Mouse (Mus musculus) heart, postnatal 36 days (tissue): Measurements from ENCODE around the gene Saa4. TPM values are rescaled to one million over a fixed set of nuclear protein-coding genes. Genes with fewer than 3 reads are reported as not detected.
"Not testable (repeated sequence)": the region's sequence is repeated elsewhere in the genome, so short reads cannot be mapped to it uniquely, and the experiment has no call there.

Experiments used
- DNase-seq, 2 experiments: peaks; one replicate each; pipeline ENCODE4 v3.0.0; 2021 to 2022
- intact Hi-C: fragments of 180-260 bp; cut with DNase I; formaldehyde crosslinking; loops from one replicate; pipeline ENCODE4 v1.15.1; 2025
- total RNA-seq, 2 experiments: library from RNA; stranded (reverse); gene quantifications; 2 replicates each; pipeline ENCODE4 v1.2.3; 2021

Saa4 gene
- not detected for total RNA-seq

- no peak for DNase-seq
- intact Hi-C loops, result no loop called here
Measured at GRCm38 (mm10) chr7:46732458-46732857, at the start of gene Saa4. Saa4 (minus strand) TSS chr7:46732603.

GRCm38 (mm10) chr7:46770706-46771105 lies 38.3 kb upstream of the Saa4 start:
- intact Hi-C loops, result no loop called here

DNA sequence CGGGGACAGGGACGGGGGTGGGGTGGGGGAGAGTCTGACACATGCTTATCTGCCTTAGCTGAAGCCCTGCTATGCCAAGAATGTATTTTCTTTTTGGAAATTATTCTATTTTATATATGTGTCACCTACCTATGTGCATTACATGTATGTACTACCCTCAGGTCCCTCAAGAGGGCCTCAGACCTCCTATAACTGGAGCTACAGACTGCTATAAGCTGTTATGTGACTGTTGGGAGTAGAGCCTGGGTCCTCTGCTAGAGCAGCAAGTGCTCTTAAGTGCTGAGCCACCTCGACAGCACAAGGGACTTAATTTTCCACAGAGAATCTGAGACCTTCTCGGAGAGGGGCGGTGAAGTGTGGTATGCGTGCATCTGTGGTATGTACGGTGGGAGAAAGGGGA lies 36.0 kb upstream of the Saa4 start:
- intact Hi-C loops, result no loop called here
- DNase-seq, result no peak

More at GRCm38 (mm10) chr7:46770706-46771105, 38.3 kb upstream of the Saa4 start:
- peak; percentile 34 to 62 for DNase-seq

GRCm38 (mm10) chr7:46767371-46767770 lies 35.0 kb upstream of the Saa4 start:
- intact Hi-C loops, result no loop called here

GRCm38 (mm10) chr7:46764672-46765071 lies 32.3 kb upstream of the Saa4 start:
- intact Hi-C loops, result no loop called here
- DNase-seq, result no peak

More at GRCm38 (mm10) chr7:46767371-46767770, 35.0 kb upstream of the Saa4 start:
- no peak for DNase-seq

DNA sequence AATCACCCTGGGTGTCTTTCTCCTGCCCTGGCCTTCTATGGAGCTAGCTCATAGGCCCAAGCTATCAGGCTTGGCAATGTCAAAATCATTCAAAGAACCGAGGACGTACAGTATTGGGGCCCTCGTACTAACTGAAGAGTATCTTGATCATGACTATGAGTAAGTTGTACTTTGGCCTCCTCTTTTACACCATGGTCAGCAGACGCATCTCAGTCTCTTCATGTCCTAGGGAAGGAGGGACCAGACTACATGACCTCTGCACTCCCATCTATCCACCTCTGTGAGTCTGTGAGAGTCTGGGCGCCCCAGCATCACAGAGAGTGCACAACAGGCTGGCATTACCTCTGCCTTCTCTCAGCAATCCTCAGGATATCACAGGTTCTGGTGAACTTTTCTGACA lies 30.2 kb upstream of the Saa4 start:
- intact Hi-C loops, result no loop called here
- no peak for DNase-seq

GRCm38 (mm10) chr7:46761049-46761795 lies 28.8 kb upstream of the Saa4 start:
- no peak for DNase-seq
- intact Hi-C loops, result no loop called here

DNA sequence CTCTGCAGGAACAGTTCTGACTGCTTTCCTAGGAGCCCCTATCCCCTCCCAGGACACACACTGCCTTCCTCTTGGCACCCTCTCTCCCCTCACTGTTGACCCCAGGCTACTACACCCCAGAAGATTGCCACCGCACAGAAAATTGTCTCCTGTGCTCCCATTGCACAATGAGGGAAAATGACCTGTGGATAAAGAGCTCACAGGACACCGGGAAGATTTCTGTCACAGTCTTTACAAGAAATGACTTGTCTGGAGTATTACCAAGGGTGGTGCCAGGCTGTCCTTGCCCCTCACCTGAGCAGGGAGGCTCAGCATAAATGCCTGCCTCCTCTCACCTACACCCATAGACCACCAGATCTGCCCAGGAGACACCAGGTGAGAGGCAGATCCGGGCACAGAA lies 19.1 kb upstream of the Saa4 start, which contains the start of gene Saa2:
Saa2 (plus strand) TSS at position 301 of the 400 bp plus-strand sequence.
- DNase-seq, result no peak
- intact Hi-C loops, result no loop called here

DNA sequence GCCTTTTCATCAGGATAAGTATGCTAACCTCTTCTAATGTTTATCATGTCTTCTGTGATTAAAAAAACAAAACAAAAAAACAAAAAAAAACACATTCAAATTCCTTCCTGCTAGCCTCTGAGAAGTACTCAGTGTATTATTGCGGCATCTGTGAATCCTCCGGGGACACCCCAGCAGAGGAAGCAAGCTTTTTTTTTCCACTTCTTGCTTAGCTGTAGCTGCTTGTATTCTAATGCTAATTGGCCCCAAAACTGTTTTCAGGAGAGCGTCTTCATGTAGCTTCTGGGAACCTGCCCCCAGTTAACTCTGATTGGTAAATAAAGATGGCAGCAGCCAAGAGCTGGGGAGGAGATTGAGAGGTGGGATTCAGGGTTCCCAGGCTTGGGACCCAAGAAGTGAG lies 16.1 kb upstream of the Saa4 start:
- intact Hi-C loops, result no loop called here
- no peak for DNase-seq

DNA sequence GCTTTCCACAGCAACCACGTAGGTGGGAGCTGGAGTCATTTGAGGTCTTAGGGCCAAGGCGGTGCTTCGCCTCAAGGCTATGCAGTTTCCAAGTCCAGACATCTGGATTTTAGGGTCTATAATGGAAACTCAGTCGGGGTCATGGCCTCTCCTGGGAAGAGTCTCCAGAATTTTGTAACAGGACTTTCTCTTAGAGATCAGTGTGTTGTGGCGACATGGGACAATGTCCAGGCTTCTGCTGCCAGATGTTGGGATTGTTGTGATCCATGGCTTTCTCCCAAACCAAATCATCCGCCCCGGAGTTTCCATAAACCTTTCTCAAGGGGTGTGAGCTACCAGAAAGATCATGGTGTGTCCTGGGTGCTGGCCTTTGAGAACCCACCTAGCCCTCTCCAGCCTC lies 14.0 kb upstream of the Saa4 start:
- DNase-seq, result peak; percentile 22 to 34
- intact Hi-C loops, result no loop called here

DNA sequence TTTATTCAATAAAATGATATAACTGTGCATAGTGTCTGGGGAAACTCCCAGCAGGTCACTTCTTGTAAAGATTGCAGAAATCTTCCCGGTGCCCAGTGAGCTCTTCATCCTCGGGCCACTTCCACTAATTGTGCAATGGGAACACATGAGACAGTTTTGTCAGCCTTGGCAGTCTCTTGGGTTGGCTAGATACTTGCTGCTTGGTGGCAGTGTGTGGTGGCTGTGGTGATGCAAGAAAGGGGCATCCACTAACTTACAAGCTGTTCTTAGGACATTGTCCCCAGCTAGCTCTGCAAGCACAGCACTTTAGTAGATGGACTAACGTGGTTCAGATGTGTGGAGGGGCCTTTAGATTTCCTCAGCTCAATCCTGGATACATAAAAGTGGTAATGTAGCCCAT lies 13.4 kb upstream of the Saa4 start:
- intact Hi-C loops, result no loop called here
- DNase-seq, result no peak

DNA sequence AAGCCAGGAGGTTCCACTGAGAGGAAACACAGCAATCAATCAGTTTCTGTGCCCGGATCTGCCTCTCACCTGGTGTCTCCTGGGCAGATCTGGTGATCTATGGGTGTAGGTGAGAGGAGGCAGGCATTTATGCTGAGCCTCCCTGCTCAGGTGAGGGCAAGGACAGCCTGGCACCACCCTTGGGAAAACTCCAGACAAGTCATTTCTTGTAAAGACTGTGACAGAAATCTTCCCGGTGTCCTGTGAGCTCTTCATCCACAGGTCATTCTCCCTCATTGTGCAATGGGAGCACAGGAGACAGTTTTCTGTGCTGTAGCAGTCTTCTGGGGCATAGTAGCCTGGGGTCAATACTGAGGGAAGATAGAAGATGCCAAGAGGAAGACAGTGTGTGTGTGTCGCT lies 10.5 kb upstream of the Saa4 start, which contains the start of gene Saa1:
Saa1 (minus strand) TSS at position 101 of the 400 bp plus-strand sequence.
- DNase-seq, intact Hi-C loops: not testable (repeated sequence)

- DNase-seq, intact Hi-C loops: not testable (repeated sequence)
Measured at GRCm38 (mm10) chr7:46740041-46740440, 7.6 kb upstream of the Saa4 start.

DNA sequence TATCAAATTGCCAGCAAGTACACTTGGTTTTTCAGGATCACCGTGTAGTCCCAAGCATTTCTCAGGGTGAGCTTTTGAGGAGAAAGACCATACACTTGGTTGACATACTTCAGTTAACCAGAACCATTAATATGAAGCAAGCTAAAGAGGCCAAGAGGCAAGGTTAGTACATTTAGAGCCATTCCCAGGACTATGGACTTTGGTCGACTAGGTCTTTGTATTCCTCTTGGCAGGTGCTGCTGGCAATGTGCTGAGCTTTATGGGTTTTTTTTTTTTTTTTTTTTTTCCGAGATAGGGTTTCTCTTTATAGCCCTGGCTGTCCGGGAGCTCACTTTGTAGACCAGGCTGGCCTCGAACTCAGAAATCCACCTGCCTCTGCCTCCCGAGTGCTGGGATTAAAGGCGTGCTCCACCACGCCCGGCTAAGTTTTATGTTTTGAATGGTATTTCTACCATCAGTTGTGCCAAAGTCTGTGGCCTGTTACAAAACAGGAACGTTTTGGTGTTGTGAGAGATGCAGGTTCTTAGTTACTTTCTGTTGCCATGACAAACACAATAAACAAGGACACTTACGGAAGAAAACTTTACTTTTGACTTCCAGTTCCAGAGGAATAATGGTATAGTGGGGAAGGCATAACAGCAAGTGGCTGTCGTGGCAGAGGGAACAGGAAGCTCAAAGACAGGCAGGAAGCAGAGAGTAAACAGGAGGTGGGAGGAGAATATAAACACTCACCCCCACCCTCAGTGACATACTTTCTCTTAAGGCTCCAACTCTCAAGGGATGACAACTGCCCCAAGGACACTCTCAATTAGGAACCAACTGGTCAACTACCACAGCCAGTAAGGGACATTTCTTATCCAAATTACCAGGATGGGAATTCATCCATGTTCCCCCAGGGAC lies 6.4 kb upstream of the Saa4 start:
- no peak for DNase-seq

GRCm38 (mm10) chr7:46734983-46735382 lies 2.6 kb upstream of the Saa4 start:
- intact Hi-C loops, result no loop called here
- no peak for DNase-seq

More for the DNA sequence above, 6.4 kb upstream of the Saa4 start:
- intact Hi-C loops, result no loop called here

DNA sequence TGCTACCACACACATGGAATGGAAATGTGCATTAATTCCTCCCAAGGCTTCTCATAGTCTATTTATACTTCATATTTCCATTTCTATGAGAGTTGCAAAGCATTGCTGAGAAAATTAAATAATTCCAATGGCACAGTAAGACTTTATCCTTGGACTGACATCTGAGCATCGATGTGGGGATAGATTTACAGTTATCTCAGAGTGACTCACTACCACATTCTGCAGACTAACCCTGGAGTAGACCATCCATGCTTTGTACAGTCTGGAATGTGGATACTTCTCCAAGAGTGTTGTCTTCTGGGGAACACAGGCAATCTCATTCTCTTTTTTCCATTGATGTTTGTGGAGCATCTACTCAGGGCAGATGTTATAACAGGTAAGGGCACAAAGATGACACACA lies 4.8 kb downstream of the Saa4 start:
- intact Hi-C loops, result no loop called here
- no peak for DNase-seq

DNA sequence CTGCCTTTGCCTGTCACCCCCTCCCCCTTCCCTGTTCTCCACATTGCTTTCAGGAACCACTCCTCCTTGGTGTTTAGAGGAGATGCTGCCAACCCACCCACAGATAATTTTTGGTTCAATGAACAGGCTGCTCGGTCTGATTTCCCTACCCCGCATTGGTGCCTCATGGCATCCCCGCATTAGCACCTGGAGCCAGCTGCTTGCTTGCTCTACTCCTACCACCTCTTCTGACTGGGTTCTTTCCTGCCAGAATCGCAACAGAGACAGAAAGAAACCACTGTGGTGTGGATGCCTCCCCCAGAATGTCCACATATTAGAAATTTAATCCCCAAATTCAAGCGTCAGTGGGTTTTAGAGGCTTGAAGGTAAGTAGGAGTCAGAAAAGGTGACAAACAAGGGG lies 8.0 kb downstream of the Saa4 start:
- intact Hi-C loops, result no loop called here
- no peak for DNase-seq

- intact Hi-C loops, result no loop called here
- no peak for DNase-seq
Measured at GRCm38 (mm10) chr7:46723849-46724248, 8.6 kb downstream of the Saa4 start.

DNA sequence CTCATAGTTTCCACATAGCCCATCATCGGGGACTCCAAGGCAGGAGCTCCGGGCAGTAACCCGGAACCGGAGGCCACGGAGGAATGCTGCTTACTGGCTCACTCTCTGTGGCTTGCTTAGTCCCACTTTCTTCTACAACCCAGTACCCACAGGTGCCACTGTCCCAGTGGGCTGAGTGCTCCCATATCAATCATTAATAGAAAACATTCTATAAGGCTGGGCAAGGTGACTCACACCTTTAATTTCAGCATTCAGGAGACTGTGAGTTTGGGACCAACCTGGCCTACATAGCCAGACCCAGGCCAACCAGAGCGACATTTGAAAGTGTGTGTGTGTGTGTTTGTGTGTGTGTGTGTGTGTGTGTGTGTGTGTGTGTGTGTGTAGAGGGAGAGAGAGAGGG lies 9.0 kb downstream of the Saa4 start:
- intact Hi-C loops, result no loop called here
- DNase-seq, result no peak

DNA sequence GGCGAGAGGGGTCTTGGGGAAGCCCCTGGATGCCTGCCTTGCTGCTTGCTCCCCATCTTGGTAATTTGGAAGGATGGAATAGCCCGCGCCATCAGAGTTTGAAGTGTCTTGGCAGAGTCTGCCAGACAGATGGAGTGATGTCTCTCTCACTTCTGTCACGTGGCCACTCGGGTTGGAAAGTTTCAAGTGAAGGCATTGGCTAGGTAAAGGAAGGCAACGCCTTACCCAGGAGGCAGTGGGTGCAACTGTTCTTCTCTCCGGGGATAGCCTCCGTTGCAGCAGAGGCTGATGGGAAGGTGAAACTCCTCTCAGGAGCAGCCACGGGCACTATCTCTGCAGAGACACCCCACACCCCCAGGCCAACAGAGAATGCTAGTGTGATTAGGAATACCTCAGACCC lies 11.9 kb downstream of the Saa4 start:
- intact Hi-C loops, result no loop called here
- DNase-seq, result no peak

DNA sequence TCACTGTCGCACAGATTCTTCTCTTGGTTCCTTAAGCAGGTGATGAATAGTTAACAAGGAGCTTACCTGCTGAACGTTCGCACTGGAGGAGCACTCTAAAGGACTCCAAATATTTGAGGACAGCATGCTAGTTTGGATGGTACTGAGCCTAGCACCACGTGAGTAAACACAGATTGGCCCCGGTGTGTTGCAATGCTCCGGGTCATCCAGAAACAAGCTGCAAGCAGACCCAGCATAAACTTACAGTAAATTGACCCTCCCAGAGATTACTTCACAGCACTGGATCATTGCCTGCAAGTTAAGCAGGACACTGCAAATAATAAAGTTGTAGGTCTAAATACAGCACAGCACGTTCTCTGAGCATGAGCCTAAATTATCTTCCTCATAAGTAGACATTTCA lies 12.9 kb downstream of the Saa4 start:
- intact Hi-C loops, result no loop called here
- DNase-seq, result peak; percentile 21 to 22
